Mouse (Mus musculus): ENCODE measurements around the gene Nprl2. TPM values are rescaled to one million over a fixed set of nuclear protein-coding genes. Genes with fewer than 3 reads are reported as not detected.

Nprl2 gene
- total RNA-seq, 1 experiment from 2014 or later = 27.3 TPM

DNA sequence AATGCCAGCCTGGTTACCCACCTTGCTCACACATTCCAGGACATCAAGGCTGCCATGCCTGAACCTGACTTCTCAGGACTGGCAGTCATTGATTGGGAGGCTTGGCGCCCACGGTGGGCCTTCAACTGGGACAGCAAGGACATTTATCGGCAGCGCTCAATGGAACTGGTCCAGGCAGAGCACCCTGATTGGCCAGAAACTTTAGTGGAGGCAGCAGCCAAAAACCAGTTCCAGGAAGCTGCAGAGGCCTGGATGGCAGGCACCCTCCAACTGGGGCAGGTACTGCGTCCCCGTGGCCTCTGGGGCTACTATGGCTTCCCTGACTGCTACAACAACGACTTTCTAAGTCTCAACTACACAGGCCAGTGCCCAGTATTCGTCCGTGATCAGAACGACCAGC is 35.8 kb downstream of the Nprl2 start:
- no peak for DNase-seq

DNA sequence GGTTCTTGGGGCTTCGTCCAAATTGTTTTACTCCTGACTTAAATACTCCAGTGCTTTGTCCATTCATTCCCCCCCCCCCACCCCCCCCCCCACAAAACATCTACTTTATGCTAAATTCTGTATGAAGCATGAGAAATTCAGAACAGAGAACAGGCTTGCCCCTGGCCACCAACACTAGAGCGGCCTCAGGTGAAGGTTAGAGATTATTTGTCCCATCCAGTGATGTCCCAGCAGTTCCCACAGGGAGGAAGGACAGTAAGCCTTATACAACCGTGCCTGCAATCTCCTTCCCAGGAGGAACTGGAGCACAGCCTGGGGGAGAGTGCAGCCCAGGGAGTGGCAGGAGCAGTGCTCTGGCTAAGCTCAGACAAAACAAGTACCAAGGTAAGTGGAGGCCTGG is 36.6 kb downstream of the Nprl2 start, which contains the start of gene Naa80:
Naa80 (plus strand) TSS at position 301 of the 400 bp plus-strand sequence.
- no peak for DNase-seq

DNA sequence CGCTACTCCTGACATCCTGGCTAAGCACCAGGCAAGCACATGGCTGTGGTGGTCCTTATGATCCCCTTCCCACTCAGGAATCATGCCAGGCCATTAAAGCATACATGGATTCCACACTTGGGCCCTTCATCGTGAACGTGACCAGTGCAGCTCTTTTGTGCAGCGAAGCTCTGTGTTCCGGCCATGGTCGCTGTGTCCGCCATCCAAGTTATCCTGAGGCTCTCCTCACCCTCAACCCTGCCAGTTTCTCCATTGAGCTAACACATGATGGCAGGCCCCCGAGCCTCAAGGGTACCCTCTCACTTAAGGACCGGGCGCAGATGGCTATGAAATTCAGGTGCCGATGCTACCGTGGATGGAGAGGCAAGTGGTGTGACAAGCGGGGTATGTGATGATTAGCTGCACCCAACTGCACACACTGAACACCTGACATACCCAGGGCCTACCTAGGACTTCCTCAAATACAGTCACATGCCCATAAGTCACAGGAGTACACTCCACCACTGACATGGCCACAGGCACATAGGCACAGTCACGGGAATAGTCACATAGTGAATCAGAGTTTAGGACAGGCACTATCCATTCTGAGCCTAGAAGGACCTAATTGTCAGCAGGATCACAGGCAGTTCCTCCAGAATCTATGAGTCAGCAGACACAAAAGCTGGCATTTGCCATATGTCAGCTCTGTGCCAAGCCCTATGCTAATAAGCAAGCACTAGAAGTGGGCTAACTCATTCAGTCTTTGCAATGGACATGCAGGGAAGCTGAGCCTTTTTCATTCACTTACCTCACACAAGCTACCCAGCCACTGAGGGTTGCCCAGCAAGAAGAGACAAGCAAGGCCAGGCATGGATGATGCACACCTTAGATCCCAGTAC is 37.2 kb downstream of the Nprl2 start:
- DNase-seq = no peak

DNA sequence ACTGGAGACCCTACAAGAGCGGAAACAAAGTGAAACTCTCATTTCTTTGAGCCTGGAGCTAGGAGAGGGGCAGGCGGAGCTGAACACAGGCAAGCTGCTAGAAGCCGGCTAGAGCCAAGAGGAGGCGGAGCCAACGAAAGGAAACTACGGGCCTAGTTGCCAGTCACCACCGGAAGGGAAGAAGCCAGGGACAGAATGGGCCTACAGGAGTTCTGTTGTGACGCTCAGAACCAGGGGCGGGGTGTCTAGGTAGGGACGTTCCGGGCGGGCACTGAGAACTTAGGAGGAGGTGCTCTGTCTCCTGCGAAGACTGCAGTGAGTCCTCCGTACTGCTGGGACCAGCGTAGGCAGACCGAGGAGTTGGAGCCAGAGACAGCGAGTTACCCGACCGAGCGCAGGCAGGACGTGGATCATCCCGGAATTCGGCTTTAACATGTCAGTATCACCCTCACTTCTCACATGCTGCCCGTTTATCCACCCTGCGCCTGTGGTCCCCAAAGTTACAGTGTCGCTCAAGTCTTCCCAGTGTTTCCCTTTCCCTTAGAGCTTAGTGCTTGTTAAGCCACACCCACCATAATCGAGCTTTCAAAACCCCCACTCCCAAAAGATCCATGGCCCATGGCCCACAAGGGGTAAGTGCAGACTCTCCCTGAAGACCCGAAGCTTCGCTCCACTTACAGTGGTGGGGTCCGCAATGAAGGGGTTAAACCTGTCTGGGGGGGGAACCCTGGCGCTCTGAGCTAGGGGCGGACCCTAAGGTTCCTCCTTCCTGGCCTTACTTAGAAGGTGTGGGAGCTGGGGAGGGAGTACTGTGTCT is 38.7 kb downstream of the Nprl2 start, which contains the start of gene Hyal3:
Hyal3 (plus strand) TSS at position 318 of the 817 bp plus-strand sequence.
- DNase-seq = peak; percentile 85

DNA sequence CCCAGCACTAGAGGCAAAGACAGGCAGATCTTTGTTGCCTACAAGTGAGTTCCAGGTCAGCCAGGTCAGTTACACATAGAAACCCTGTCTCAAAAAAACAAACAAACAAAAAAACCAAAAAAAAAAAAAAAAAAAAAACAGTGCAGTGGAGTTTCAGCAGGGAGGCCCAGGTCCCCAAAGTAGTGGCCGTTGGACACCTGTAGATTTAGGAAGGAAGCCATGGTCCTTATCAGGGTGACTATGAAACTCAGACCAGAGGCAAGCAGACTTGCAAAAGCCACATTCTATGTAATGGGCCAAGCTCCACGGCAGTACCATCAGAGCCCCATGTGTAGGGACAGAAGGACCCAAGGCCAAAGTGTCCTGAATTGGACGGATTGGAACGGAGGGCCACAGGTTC is 39.6 kb downstream of the Nprl2 start:
- no peak for DNase-seq

DNA sequence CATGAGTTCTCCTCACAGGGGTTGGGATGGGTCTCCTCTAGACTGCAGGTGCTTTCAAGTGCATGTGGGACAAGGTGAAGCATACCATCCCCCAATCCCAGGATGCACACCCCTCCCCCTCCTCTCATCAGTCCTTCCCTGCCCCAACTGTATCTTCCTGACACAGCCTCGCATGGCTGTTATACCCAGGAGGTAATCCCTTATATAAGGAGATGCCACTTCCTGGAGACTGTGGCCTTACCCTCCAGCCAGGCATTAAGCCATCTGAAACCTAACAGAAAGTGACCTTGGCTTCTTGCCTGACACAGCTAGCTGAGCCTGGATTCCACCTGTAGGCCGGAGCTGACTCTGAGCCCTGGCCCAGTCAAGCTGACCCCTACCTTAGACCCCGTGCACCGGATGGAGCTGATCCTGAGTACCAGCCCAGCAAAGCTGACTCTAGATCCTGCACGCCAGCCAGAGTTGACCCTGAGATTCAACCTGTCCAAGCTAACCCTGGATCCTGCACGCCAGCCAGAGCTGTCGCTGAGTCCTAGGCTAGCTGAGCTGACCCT is 40.6 kb downstream of the Nprl2 start:
- DNase-seq = no peak

DNA sequence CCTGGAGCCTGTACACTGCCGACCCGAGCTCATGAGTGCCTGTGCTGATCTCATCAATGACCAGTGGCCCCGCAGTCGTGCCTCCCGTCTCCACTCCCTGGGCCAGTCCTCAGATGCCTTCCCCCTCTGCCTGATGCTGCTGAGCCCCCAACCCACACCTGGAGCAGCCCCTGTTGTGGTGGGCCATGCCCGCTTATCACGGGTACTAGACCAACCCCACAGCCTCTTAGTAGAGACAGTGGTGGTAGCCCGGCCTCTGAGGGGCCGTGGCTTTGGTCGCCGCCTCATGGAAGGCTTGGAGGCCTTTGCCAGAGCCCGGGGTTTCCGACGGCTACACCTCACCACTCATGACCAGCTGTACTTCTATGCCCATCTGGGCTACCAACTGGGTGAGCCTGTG is 41.1 kb downstream of the Nprl2 start:
- DNase-seq = no peak

DNA sequence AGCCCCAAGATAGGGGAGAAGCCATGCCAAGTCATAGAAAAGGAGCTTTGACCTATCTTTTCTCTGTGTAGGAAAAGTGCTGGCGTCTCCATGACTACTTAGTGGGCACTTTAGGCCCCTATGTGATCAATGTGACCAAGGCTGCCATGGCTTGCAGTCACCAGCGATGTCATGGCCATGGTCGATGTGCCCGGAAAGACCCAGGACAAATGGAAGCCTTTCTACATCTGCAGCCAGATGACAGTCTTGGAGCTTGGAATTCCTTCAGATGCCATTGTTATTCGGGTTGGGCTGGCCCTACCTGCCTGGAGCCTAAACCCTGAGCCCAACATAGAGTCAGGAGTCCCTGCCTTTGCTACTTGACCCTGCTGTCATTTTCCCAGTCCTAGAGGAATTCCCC is 44.5 kb downstream of the Nprl2 start:
- DNase-seq = no peak

DNA sequence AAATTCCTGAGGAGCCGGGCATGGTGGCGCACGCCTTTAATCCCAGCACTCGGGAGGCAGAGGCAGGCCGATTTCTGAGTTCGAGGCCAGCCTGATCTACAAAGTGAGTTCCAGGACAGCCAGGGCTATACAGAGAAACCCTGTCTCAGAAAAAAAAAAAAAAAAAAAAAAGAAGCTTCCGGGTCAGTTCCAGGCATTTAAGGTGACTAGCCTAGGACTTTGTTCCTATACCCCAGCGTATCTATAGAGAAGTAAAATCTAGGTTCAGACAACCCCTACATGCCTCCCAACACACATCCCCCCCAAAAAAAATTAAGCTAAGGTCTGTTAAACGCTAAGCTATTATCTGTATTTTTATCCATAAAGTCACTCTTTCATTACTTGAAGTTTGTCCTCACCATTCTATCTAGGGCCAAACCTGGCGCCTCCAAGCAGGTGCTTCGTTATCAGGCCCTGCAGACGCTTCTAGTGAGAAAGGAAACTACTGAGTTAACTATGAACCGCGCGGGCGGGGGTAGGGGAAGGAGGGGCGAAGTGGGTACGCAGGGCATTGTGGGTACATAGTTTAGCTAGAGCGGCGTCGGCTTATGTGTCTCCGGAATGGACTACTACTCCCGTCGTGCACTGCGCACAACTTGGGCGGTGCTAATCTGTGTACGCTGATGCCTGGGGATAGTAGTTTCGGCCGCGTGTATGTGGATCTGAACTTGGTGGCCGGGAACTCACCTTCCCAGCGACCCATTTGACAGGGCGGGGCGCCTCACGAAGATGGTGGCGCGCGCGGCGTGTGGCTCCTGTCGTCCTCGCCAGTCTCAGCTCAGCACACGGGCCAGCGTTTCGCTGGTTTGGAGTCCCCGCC is 45.2 kb downstream of the Nprl2 start, which contains the start of gene Ifrd2:
Ifrd2 (plus strand) TSS at position 669 of the 859 bp plus-strand sequence.
- DNase-seq = peak; percentile 92

DNA sequence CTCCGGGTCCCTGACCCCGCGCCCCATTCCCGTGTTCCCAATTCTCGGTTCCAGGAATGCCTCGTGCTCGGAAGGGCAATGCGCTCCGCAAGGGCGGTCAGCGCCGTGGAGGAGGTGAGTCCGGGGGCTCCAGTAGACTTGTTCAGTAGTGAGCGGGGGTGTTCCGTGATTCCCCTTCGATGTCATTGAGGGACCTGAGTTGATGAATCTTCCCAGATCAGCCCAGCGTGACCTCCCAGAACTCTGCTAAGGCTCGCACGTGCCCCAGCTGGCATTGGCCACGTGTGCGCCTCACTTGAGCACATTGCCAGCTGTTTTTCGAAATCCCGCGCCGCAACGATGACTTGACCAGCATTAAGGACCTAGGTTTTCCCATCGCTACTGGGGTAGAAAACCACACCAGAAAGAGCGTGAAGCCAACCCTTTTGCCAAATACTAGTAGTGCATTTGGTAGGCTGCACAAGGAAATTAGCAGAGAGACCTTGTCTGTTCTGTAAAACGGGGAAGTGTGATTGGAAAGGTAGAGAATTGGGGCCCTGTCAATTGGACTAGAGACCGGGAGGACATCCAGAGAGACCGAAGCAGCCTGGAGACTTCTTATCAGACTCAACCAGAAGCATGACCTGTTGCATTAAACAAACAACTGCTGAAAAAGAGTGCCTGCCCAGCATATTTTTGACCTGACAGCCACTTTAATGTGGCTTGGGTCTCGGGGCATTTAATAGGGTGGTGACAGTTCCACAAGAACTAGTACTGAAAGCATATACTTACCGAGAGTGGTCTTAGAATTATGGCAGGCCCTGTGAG is 46.0 kb downstream of the Nprl2 start:
- peak; percentile 67 for DNase-seq

DNA sequence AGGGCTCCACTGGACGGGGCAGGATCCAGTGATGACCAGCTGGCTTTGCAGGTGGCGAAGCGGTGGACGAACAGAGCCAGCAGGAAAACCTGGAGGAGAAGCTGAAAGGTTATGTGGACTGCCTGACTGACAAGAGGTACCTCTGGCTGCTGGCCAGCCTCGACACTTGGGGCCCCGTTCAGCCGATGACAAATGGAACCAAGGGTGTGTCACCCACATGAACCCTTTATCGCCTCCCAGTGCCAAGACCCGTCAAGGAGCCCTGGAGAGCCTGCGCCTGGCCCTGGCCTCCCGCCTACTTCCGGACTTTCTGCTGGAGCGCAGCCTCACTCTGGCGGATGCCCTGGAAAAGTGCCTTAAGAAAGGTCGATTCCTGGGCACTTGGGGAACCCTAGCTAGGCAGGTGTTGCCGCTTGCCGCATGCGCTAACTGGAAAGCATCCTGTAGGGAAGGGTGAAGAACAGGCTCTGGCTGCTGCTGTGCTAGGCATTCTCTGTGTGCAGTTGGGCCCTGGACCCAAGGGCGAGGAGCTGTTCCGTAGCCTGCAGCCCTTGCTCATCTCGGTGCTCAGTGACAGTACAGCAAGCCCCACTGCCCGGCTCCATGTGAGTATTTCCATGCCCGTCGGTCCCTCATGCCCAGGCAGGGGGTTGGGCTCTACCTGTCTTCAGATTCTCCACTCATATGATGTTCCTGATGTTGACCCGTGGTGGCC is 48.2 kb downstream of the Nprl2 start:
- DNase-seq = peak; percentile 28

DNA sequence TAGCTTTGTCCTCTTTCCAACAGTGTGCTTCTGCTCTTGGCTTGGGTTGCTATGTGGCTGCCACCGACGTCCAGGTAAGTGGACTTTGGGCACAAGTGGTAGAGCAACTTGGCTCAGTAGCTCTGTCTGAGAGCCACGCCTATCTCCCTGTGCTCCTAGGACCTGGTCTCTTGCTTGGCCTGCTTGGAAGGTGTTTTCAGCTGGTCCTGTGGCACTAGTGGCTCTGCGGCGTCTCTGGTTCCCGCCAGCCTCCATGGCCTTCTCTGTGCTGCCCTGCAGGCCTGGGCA is 48.7 kb downstream of the Nprl2 start:
- DNase-seq = no peak

DNA sequence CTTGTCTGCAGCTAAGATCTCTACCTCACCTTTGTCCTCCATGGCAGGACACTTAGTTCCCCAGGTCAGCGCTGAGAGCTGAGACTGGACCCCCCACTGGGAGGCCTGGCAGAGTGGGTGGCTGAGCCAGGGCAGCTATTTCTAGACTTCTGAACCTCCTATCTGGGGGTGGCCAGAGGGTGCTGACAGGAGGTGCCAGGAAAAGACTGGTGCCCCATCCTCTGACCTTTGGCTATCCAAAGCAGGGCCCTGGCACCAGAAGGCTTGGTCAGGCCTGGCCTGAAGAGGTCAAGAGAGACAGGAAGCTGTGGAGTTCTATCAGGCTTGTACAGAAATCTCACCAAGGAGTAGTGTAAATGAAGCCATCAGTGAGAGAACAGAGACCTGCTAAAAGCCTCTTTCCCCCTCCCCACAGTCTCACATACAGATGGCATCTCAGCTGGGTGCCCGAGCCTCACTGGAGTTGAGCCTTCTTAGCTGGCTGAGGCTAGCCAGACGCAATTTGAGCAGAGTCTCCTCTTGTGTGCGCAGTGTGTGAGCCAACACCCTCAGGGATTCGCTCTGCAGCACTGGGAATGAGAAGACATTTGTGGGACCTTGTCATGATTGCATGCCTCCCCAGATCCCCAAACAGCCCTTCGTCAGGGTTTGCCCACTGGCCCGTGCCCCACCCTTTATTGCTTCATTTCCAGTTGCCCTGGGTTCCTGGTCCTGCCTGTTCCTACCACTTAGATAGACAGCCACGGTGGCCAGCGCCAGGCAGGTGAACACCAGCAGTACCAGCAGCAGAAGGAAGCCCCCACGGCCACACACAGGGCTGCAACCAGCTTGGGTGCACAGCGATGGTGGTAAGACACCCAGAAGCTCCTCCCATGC is 51.3 kb downstream of the Nprl2 start:
- no peak for DNase-seq

DNA sequence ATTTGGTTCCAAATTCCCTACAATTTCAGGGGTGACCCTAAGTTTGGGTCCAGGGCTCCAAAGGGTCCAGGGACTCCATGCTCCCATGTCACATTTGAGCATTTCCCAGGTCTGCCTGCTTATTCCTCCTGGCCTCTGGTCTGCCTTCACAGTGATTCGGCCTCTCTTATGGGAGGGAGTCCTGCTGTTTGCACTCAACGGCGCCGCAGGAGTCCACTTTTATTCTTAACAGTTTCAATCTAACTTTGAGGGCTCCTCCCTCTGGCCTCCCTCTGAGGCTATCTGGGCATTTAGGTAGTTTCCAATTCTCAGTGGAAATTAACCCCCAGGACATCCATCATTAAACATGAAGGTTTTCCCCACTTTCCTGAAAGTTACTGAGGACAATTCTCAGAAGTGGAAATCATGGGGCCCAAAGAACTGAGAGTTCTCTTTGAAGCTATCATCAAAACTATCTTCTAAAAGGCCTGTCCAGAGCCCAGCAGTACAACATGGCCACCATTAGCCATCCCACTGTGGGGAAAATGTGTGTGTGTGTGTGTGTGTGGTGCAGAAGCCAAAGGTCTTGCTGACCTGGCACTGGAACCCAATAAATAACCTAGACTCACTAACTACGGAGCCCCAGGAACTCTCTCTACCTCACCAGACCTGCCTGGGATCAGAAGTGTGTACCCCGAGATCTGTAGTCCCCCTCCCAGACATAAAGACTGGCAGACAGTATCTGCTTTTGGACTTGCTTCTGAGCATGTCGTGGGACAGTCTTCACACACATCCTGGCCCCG is 52.4 kb downstream of the Nprl2 start:
- DNase-seq = no peak
